Mouse (Mus musculus): ENCODE measurements around the gene Ankrd50.

Gene Ankrd50

GRCm38 (mm10) chr3:38466139-38466538 lies 18.5 kb downstream of the Ankrd50 start:
- no peak for DNase-seq (ENCODE audit: low read depth, low spot score)

- no peak for DNase-seq (ENCODE audit: low read depth, low spot score)
Measured at GRCm38 (mm10) chr3:38463149-38463548, 21.5 kb downstream of the Ankrd50 start.

GRCm38 (mm10) chr3:38461742-38462141 lies 22.9 kb downstream of the Ankrd50 start:
- DNase-seq (ENCODE audit: low read depth, low spot score): no peak

GRCm38 (mm10) chr3:38460250-38460624 lies 24.4 kb downstream of the Ankrd50 start:
- DNase-seq (ENCODE audit: low read depth, low spot score): no peak

- DNase-seq (ENCODE audit: low read depth, low spot score): no peak
Measured at GRCm38 (mm10) chr3:38459507-38460249, 25.0 kb downstream of the Ankrd50 start.

GRCm38 (mm10) chr3:38457041-38457440 lies 27.6 kb downstream of the Ankrd50 start:
- no peak for DNase-seq (ENCODE audit: low read depth, low spot score)

- DNase-seq (ENCODE audit: low read depth, low spot score): peak; percentile 43
Measured at GRCm38 (mm10) chr3:38452199-38452598, 32.4 kb downstream of the Ankrd50 start.

- DNase-seq (ENCODE audit: low read depth, low spot score): peak; percentile 89
Measured at GRCm38 (mm10) chr3:38446586-38446985, 38.1 kb downstream of the Ankrd50 start.

GRCm38 (mm10) chr3:38443875-38444274 lies 40.8 kb downstream of the Ankrd50 start:
- no peak for DNase-seq (ENCODE audit: low read depth, low spot score)

GRCm38 (mm10) chr3:38440564-38440991 lies 44.1 kb downstream of the Ankrd50 start:
- no peak for DNase-seq (ENCODE audit: low read depth, low spot score)

GRCm38 (mm10) chr3:38436596-38436995 lies 48.0 kb downstream of the Ankrd50 start:
- DNase-seq (ENCODE audit: low read depth, low spot score): no peak

- no peak for DNase-seq (ENCODE audit: low read depth, low spot score)
Measured at GRCm38 (mm10) chr3:38435828-38436227, 48.8 kb downstream of the Ankrd50 start.

GRCm38 (mm10) chr3:38434486-38434885 lies 50.2 kb downstream of the Ankrd50 start:
- no peak for DNase-seq (ENCODE audit: low read depth, low spot score)

GRCm38 (mm10) chr3:38433495-38434464 lies 50.9 kb downstream of the Ankrd50 start:
- DNase-seq (ENCODE audit: low read depth, low spot score): no peak

GRCm38 (mm10) chr3:38431461-38431860 lies 53.2 kb downstream of the Ankrd50 start:
- no peak for DNase-seq (ENCODE audit: low read depth, low spot score)

- DNase-seq (ENCODE audit: low read depth, low spot score): no peak
Measured at GRCm38 (mm10) chr3:38431042-38431441, 53.6 kb downstream of the Ankrd50 start.

- no peak for DNase-seq (ENCODE audit: low read depth, low spot score)
Measured at GRCm38 (mm10) chr3:38427200-38427599, 57.4 kb downstream of the Ankrd50 start.

GRCm38 (mm10) chr3:38423966-38424365 lies 60.7 kb downstream of the Ankrd50 start:
- no peak for DNase-seq (ENCODE audit: low read depth, low spot score)

- DNase-seq (ENCODE audit: low read depth, low spot score): no peak
Measured at GRCm38 (mm10) chr3:38419896-38420295, 64.7 kb downstream of the Ankrd50 start.

GRCm38 (mm10) chr3:38415292-38415930 lies 69.2 kb downstream of the Ankrd50 start:
- no peak for DNase-seq (ENCODE audit: low read depth, low spot score)
